Mouse (Mus musculus) frontal cortex, postnatal 14 days (tissue): Measurements from ENCODE around the gene Plekhn1.
A peak's percentile ranks its signal among the peaks of the same experiment; 100 is the strongest.

ENCODE experiments used
- DNase-seq, 2 experiments: peaks; one replicate each; pipeline ENCODE4 v3.0.0; 2022; ENCODE audit warnings: low spot score in 2 of 2

Plekhn1 gene

GRCm38 (mm10) chr4:156185950-156186850 lies 48.5 kb downstream of the Plekhn1 start:
- DNase-seq, result peak in 1 of 2 experiments; percentile 55

- DNase-seq, result no peak
Observed at GRCm38 (mm10) chr4:156185456-156185949, 49.2 kb downstream of the Plekhn1 start.

- DNase-seq, result no peak
Observed at GRCm38 (mm10) chr4:156184291-156184954, 50.2 kb downstream of the Plekhn1 start.

GRCm38 (mm10) chr4:156183747-156184146 lies 50.9 kb downstream of the Plekhn1 start:
- DNase-seq, result no peak

- no peak for DNase-seq
Observed at GRCm38 (mm10) chr4:156177630-156178029, 57.0 kb downstream of the Plekhn1 start.

GRCm38 (mm10) chr4:156171828-156172227 lies 62.8 kb downstream of the Plekhn1 start:
- DNase-seq, result peak in 1 of 2 experiments; percentile 2
